Mouse (Mus musculus) lung, postnatal 10 days (tissue): Measurements from ENCODE around the gene Cops7a.

Source experiments
- DNase-seq: peaks from one replicate; pipeline ENCODE4 v3.0.0; 2021

Gene Cops7a

GRCm38 (mm10) chr6:124965088-124965719, at the start of gene Cops7a:
Gene Cops7a, minus strand, starts transcription at chr6:124965538.
- peak; percentile 97 for DNase-seq

DNA sequence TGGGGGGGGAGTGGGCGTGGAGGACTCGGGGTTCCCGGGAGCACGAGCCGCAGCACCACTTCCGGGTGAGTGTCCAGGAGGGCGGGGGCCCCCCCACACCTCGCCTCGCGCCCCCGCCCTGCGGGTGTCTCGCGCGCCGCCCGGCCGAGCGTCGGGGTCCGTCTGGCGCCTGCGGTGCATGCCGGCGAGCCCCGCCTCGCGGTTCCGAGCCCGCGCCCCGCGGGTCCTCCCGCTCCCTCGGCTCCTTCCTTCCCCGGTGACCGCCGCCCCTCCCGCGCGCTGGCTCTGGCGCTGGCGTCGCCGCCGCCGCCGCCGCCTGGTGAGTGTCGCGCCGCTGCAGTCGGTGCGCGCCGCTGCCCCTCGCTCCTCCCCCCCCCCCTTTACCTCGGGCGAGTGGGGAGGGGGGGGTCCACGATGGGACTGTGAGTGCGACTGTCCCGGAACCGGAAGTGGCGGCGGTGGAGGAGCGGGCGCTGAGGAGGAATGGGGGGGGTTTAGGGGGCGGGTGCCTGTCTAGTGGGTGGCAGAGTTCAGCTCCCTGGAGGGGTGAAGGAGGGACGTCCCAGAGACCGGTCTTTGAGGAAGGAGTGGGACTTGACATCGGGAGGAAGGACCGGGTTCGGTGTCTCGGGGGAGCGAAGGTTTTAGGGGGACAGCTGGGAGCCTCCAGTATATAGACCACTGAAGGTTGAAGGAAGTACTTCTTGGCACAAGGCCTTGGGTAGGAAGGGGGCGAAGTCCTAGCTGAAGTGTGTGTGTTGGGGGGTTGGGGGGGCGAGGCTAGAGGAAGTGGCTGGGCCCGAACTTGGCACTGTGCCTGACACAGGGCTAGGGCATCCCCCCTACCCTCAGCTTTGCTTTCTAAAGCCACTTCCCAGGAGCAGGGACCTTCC, 44.1 kb upstream of the Cops7a start:
- peak; percentile 90 for DNase-seq

DNA sequence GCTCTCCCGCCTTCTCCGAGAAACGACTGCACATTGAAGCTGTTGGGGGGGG, 43.6 kb upstream of the Cops7a start, which contains the start of gene Zfp384:
Zfp384 (plus strand) TSS at position 17 of the 52 bp plus-strand sequence.
- DNase-seq, result no peak

- peak; percentile 99 for DNase-seq
Observed at GRCm38 (mm10) chr6:125008586-125009128, 43.3 kb upstream of the Cops7a start.

DNA sequence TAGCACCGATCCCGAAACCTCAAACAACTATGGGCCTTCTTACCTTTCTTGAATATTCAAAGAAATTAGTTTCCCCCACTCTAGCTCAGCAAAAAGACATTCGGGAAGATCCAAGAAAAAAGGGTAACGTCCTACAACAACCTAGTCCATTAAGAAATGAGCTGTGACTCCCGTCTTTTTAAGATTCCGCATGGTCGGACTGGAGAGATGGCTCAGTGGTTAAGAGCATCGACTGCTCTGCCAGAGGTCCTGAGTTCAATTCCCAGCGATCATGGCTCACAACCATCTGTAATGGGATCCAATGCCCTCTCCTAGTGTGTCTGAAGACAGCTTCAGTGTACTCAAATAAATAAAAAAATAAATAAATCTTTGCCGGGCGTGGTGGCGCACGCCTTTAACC, 42.7 kb upstream of the Cops7a start:
- peak; percentile 7 for DNase-seq

DNA sequence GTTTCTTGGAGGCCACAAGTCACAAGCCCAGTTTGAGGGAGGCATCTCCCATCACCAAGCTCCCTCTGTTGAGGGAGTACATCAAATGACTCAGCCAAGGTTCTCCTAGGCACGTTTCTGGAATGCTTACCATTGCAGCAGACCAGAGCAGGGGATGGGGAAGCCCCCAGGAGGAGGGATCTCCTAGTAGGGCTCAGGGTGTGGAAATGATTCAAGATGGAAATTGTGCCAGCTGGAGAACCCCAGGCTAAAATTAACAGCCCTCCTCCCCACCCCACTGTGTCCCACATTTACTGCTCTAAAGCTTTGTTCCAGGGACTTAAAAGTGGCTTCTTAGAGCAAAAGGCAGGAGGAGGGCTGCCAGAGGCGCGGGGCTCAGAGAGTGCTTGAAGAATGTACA, 39.7 kb upstream of the Cops7a start:
- no peak for DNase-seq

DNA sequence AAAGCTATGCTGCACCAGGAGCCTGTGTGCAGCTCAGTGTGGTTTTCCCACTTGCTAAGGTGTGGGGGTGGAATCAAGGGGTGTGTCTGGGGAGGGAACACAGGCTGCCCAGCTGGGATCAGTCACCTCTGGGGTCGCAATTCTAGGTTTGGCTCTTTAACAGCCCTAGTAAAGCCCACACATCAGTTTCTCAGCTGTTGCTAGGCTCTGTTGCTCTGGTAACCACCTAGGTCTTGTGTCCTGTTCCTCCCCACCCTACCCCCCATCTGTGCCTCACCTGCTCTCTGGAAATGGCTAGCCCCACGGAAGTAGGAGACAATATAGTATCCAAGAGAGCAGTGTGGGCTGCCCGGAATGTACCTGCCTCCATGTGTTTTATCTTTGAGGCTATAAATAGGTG, 38.4 kb upstream of the Cops7a start:
- DNase-seq, result no peak

- no peak for DNase-seq
Observed at GRCm38 (mm10) chr6:124999546-124999945, 34.2 kb upstream of the Cops7a start.

GRCm38 (mm10) chr6:124999091-124999490, 33.8 kb upstream of the Cops7a start:
- DNase-seq, result no peak

DNA sequence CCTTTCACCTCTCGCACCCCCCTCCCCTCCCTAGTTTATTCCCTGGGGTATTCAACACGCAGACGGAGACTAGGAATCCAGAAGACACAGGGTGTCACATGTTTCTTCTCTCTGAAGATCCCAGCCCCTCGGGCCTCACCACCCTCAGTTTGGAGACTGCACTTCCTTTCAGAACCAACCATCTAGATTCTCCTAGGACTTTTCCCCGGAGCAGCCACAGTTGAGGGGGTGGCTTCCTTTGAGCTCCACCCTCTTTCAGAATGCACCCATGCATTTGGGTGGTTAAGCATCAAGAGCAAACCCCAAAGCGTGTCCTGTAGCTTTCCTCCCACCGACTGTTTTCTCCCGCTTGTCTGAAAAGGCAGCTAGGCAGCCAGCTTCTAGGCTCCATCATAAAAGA, 32.7 kb upstream of the Cops7a start:
- peak; percentile 7 for DNase-seq

DNA sequence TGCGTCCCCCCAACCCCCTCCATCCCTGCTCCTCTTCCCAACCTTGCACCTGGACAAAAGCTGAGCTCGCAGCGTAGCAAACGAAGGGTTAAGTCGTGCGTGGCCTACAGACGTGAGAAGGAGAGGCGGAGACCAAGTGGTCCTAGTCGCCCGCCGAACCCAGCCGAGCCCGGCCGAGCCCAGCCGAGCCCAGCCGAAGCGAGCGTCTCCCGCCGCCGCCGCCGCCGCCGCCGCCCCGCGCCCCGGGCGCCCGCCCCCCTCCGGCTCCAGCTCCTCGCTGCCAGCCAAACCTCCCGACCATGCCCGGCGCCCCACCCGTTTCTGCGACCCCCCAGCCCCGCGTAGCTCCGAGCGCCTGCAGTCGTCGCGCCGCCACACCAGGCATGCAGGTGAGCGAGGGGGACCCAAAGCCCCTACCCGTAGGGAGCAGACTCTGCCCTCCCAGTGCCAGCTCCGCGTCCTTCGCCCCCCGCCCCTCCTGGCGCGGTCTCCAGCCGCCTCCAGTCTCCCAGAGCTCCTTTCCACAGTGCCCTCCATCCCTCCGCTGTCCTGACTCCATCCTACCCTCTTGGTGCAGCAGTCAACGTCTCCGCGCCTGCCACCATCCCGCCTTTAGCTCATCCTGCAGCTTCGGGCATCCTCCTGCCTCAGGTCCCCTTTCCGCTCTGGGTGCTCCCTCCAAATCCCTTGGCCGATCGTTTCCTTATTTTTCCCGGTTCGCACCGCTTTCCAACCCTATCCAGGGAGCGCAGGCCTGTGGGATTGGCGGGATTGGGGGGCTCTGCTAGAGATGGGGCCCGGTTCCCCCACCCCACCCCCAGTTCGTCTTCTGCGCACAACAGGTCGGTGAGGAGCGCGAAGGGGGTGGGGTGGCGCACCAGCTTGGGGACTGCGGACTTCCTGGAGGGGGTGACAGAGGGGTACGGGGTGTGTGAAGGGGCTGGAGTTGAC, 31.5 kb upstream of the Cops7a start, which contains the start of gene Pianp:
Pianp (plus strand) TSS at position 144 of the 951 bp plus-strand sequence.
- DNase-seq, result peak; percentile 87

DNA sequence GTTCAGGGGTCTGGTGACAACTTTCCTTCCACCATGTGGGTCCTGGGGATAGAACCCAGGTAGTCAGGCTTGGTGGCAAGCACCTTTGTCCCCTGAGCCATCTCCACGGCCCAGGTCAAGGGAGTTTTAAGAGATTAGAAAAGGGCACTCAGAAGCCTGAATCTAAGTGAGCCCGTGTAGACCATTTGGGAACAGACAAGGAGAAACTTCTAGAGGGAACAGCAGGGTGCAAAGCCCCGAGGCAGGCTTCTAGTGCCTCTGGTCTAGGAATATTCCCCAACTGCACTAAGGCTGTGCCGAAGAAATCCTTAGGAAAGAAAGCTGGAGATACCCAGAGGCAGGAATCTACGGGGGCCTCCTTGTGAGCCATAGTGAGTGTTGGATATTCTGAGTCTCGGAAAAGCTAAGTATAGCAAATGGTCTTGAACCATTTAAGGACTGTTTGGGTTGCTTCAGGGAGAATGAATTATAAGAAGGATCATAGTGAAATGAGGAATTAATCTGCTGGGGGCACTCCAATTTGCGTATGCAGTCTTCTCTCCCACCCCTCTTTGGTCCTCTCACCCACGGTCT, 30.6 kb upstream of the Cops7a start:
- no peak for DNase-seq

DNA sequence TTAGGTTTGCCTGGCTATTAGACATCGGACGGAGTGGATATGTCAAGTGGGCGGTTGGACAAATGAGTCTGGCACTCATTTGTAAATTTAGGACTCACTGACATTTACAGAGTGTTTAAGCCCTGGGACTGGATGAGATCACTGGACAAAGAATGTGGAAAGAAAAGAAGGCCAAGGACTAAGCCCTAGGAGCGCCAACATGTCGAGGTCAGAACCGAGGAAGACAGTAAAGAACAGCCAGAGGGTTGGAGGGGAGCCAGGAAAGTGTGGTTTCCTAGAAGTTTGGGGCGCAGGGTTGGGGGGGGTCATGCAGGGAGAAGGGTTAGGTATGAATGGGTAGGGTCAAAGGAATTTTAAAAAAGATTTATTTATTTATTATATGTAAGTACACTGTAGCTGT, 29.9 kb upstream of the Cops7a start:
- DNase-seq, result no peak

- peak; percentile 63 for DNase-seq
Observed at GRCm38 (mm10) chr6:124993876-124994275, 28.5 kb upstream of the Cops7a start.

DNA sequence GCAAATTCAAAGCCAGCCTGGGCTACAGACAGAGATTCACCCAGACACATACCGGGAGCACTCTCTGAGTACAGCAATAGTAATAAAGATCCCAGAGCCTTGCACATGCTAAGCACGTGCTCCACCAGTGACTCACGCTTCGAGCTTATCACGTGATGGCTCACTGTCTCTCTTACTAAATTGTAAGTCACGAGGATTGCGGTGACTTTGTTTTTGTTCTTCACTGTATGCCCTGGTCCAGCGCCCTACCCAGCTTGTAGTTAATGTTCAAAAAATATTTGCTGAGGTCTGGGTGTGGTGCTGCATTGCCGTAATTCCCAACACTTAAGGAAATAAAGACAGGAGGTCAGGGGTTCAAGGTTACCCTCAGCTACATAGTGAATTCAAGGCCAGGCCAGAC, 28.0 kb upstream of the Cops7a start:
- no peak for DNase-seq

DNA sequence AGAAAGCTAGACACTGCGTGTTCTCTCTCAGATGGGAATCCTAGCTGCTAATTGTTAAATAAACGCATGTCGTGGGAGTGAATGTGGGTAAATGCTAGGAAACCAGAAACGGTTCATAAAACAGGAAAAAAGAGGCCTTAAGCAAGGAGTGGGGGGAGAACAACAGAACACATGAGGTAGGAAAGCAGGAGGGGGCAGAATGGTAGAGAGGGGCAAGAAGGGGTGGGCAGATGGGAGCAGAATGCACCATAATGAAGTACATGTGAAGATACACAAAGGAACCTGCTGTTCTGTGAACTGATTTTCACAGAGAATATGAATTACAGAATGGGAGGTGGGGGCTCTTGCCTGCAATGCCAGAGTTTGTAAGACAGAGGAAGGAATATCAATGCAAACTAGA, 26.9 kb upstream of the Cops7a start:
- no peak for DNase-seq

DNA sequence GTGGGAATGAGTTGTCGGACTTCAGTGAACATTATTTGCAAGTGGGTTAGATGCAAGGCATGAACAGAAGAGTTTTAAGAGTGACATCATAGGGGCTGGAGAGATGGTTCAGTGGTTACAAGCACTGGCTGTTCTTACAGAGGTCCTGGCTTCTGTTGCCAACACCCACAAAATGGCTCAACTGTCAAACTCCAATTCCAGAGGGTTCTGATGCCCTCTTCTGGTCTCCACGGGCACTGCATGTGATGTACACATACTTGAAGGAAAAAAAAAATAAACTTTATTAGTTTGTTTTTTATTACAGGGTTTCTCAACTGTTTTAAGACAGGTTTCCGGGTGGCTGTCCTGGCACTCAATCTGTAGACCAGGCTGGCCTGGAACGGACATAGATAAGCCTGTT, 2.4 kb upstream of the Cops7a start:
- DNase-seq, result peak; percentile 66

GRCm38 (mm10) chr6:124966466-124967118, 1.3 kb upstream of the Cops7a start:
- DNase-seq, result peak; percentile 43

GRCm38 (mm10) chr6:124965747-124966146, 409 bp upstream of the Cops7a start:
- no peak for DNase-seq

GRCm38 (mm10) chr6:124964638-124965037, 700 bp downstream of the Cops7a start:
- peak; percentile 14 for DNase-seq

GRCm38 (mm10) chr6:124961021-124961420, 4.3 kb downstream of the Cops7a start:
- no peak for DNase-seq

- DNase-seq, result no peak
Observed at GRCm38 (mm10) chr6:124959960-124960359, 5.4 kb downstream of the Cops7a start.
